Mouse (Mus musculus): Measurements from ENCODE around the gene Zfp292. TPM values are rescaled to one million over a fixed set of nuclear protein-coding genes. Genes with fewer than 3 reads are reported as not detected.

Gene Zfp292
- total and polyA plus RNA-seq, 3 experiments: 9.5 to 13.6 (median 11.4) TPM

DNA sequence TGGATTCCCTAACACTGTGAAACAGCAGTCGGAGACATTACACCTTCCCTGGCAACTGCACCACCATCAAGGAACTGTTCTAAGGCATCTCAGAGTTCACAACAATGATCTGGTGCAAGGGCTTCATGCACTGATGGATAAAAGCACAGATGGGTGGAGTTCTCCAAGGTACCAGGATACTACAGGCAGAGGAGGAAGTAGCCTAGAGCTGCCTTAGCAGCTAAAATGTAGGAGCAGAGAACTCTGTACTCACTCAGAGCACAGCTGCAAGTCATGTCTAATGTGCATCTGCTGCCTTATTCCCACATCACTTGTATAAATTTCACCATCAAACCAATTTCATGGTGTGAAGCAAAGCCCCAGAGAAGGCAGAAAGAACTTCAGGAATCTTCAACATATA lies 38.9 kb downstream of the Zfp292 start:
- Histone ChIP-seq H3K9ac (ENCODE audit: insufficient read depth, low read depth) (no peak overlapping the region), H3K79me2 (replicated peaks; ENCODE audit: control insufficient read depth, extremely low read depth, insufficient read depth, poor library complexity, severe bottlenecking) (peaks cover 13% of the 10 kb centered on the region), H3K4me1 (ENCODE audit: control insufficient read depth in 1 of 2, insufficient read depth in 2 of 2) (peaks cover 3 to 26% of the 10 kb centered on the region in 2 experiments; a peak in 3 of 4 replicates), H3K27ac (ENCODE audit: insufficient read depth, low read depth) (no peak overlapping the region), H3K4me3 (replicated peaks in 1 of 3; ENCODE audit: low read depth in 2 of 3, low read length in 2 of 3, poor library complexity in 1 of 3) (no peak overlapping the region), H3K9me3 (replicated peaks; ENCODE audit: low read length) (no peaks in the 10 kb centered on the region), H3K27me3 (replicated peaks) (no peaks in the 10 kb centered on the region), H3K4me2 (ENCODE audit: insufficient read depth, low read depth, poor library complexity, severe bottlenecking) (no peak overlapping the region), H3K36me3 (replicated peaks in 1 of 2; ENCODE audit: control insufficient read depth in 1 of 2, insufficient read depth in 1 of 2, low read length in 1 of 2) (peaks cover 0 to 36% of the 10 kb centered on the region in 2 experiments)
- no peak for DNase-seq (ENCODE audit: extremely low read depth)
- in situ Hi-C loops (cut with MboI; ENCODE audit: low pct_ligation_motif_present, low pct_unique_long_range_greater_than_20kb, low sequenced_read_pairs): loop anchor here (5.0 kb wide), 1 partner anchor 33 kb away; no protein-coding TSS in a partner anchor
- dilution Hi-C loops (cut with MboI; ENCODE audit: extremely low pct_ligation_motif_present, extremely low pct_unique_long_range_greater_than_20kb, low sequenced_read_pairs): no loop called here
- TF ChIP-seq CHD1 (IDR thresholded peaks at IDR 0.05; ENCODE audit: low read depth, low read length): no peak
- no peak for TF ChIP-seq MAX (IDR thresholded peaks at IDR 0.05; ENCODE audit: low read length)
- TF ChIP-seq RAD21 (IDR thresholded peaks at IDR 0.05; ENCODE audit: low read depth, low read length): no peak
- TF ChIP-seq MAZ (IDR thresholded peaks at IDR 0.05; ENCODE audit: low read depth, low read length): no peak
- TF ChIP-seq ELF1 (IDR thresholded peaks at IDR 0.05; ENCODE audit: low read depth, low read length): no peak
- no peak for TF ChIP-seq SIN3A (IDR thresholded peaks at IDR 0.05; ENCODE audit: low read length)
- no peak for TF ChIP-seq IRF4 (IDR thresholded peaks at IDR 0.05; ENCODE audit: low read depth, low read length)
- no peak for TF ChIP-seq PAX5 (IDR thresholded peaks at IDR 0.05; ENCODE audit: low read length)
- TF ChIP-seq ETS1 (conservative IDR thresholded peaks at IDR 0.05; ENCODE audit: low read depth, low read length): no peak
- no peak for TF ChIP-seq CHD2 (IDR thresholded peaks at IDR 0.05; ENCODE audit: low read length)
- no peak for TF ChIP-seq ZC3H11A (IDR thresholded peaks at IDR 0.05; ENCODE audit: low read depth, low read length)
- no peak for TF ChIP-seq SMC3 (IDR thresholded peaks at IDR 0.05; ENCODE audit: low read depth, low read length)
- no peak for TF ChIP-seq JUN (IDR thresholded peaks at IDR 0.05; ENCODE audit: insufficient read depth, low read depth, low read length)
- TF ChIP-seq HCFC1 (IDR thresholded peaks at IDR 0.05; ENCODE audit: low read depth, low read length): no peak

DNA sequence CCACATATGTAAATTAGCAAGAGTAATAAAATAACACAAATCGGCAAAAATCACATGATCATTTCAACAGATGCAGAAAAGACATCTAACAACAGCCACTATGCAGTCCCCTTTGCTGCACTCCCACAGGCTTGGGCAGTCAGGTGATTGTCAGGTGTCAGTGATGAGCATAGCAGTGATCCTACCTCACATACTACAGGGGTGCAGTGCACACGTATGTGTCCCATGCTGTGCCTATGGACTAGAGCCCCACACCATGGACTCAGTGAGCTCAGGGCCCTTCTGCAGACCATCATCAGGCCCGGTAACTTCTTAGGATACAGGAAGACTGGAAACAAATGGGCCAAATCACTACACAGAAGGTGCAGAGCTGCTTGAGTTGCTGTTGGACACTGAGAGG lies 39.9 kb downstream of the Zfp292 start:
- Histone ChIP-seq H3K27me3 (replicated peaks) (no peaks in the 10 kb centered on the region), H3K9me3 (replicated peaks; ENCODE audit: low read length) (no peaks in the 10 kb centered on the region), H3K36me3 (replicated peaks in 1 of 2; ENCODE audit: control insufficient read depth in 1 of 2, insufficient read depth in 1 of 2, low read length in 1 of 2) (peaks cover 0 to 37% of the 10 kb centered on the region in 2 experiments), H3K79me2 (replicated peaks; ENCODE audit: control insufficient read depth, extremely low read depth, insufficient read depth, poor library complexity, severe bottlenecking) (peaks cover 10% of the 10 kb centered on the region), H3K9ac (ENCODE audit: insufficient read depth, low read depth) (no peak overlapping the region), H3K4me2 (ENCODE audit: insufficient read depth, low read depth, poor library complexity, severe bottlenecking) (no peak overlapping the region), H3K27ac (ENCODE audit: insufficient read depth, low read depth) (no peak overlapping the region), H3K4me3 (replicated peaks in 1 of 3; ENCODE audit: low read depth in 2 of 3, low read length in 2 of 3, poor library complexity in 1 of 3) (no peak overlapping the region), H3K4me1 (ENCODE audit: control insufficient read depth in 1 of 2, insufficient read depth in 2 of 2) (peaks cover 3 to 17% of the 10 kb centered on the region in 2 experiments; a peak in 3 of 4 replicates)
- no peak for DNase-seq (ENCODE audit: extremely low read depth)
- in situ Hi-C loops (cut with MboI; ENCODE audit: low pct_ligation_motif_present, low pct_unique_long_range_greater_than_20kb, low sequenced_read_pairs): loop anchor here (5.0 kb wide), 1 partner anchor 34 kb away; no protein-coding TSS in a partner anchor
- dilution Hi-C loops (cut with MboI; ENCODE audit: extremely low pct_ligation_motif_present, extremely low pct_unique_long_range_greater_than_20kb, low sequenced_read_pairs): no loop called here
- no peak for TF ChIP-seq POLR2A (IDR thresholded peaks at IDR 0.05; ENCODE audit: low read depth, low read length)
- no peak for TF ChIP-seq SIN3A (IDR thresholded peaks at IDR 0.05; ENCODE audit: low read length)
- no peak for TF ChIP-seq RAD21 (IDR thresholded peaks at IDR 0.05; ENCODE audit: low read depth, low read length)
- no peak for TF ChIP-seq TCF12 (IDR thresholded peaks at IDR 0.05; ENCODE audit: low read depth, low read length)
- TF ChIP-seq NELFE (IDR thresholded peaks at IDR 0.05; ENCODE audit: low read depth, low read length): no peak
- no peak for TF ChIP-seq UBTF (IDR thresholded peaks at IDR 0.05; ENCODE audit: low read depth, low read length)
- TF ChIP-seq ELF1 (IDR thresholded peaks at IDR 0.05; ENCODE audit: low read depth, low read length): no peak
- no peak for TF ChIP-seq JUN (IDR thresholded peaks at IDR 0.05; ENCODE audit: insufficient read depth, low read depth, low read length)
- no peak for TF ChIP-seq USF2 (conservative IDR thresholded peaks at IDR 0.05; ENCODE audit: low read depth, low read length)
- TF ChIP-seq JUND (conservative IDR thresholded peaks at IDR 0.05; ENCODE audit: low read depth, low read length): no peak
- TF ChIP-seq CTCF (conservative IDR thresholded peaks at IDR 0.05 in 1 of 2, IDR thresholded peaks at IDR 0.05 in 1 of 2; ENCODE audit: low read depth in 2 of 2, low read length in 2 of 2): no peak
- TF ChIP-seq MAX (IDR thresholded peaks at IDR 0.05; ENCODE audit: low read length): no peak
- no peak for TF ChIP-seq EP300 (IDR thresholded peaks at IDR 0.05; ENCODE audit: low read length)
- no peak for TF ChIP-seq BHLHE40 (IDR thresholded peaks at IDR 0.05; ENCODE audit: low read depth, low read length)
- no peak for TF ChIP-seq CHD1 (IDR thresholded peaks at IDR 0.05; ENCODE audit: low read depth, low read length)
- no peak for TF ChIP-seq ETS1 (conservative IDR thresholded peaks at IDR 0.05; ENCODE audit: low read depth, low read length)
- TF ChIP-seq ZC3H11A (IDR thresholded peaks at IDR 0.05; ENCODE audit: low read depth, low read length): no peak
- TF ChIP-seq KAT2A (IDR thresholded peaks at IDR 0.05; ENCODE audit: insufficient replicate concordance, low read length): no peak
